Mouse (Mus musculus): ENCODE results near the gene Qsox2.

Gene Qsox2

DNA sequence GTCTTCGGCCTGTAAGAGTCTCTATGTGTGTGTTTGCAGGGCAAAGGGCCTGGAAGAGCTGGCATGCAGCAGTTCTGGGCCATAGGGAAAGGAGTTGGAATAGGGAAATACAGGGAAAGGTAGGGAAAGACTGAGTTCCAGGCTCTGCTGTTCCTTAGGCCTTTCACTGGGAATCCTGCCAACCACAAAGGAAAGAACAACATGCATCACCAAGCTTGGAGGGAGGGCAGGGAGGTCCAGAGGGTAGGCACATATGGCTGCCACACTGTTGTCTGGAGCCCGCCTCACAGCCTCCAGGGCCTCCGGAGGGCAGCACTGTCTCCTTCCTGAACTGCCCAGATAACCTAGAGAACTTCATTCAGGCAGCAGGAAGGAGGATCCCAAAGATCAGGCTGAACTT, 13.4 kb downstream of the Qsox2 start:
- DNase-seq (ENCODE audit: low read depth): no peak

DNA sequence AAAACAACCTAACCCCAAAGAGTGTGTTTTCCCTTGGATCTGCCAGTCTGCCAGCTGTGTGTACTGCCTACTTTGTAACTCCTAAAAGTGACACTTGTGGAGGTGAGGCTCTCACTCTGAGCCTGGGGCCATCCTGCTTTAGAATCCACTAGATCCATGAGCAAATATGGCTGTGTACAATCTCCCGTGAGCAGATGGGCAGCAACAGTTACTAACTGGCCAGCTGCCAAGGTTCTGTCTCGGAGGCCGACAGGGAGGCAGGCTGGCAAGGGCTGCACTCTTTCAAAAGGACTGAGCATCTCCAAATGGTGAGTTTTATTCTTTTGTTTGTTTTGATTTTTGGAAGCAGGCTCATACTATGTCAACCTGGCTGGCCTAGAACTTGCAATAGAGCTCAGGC, 22.8 kb downstream of the Qsox2 start:
- DNase-seq (ENCODE audit: low read depth): no peak

DNA sequence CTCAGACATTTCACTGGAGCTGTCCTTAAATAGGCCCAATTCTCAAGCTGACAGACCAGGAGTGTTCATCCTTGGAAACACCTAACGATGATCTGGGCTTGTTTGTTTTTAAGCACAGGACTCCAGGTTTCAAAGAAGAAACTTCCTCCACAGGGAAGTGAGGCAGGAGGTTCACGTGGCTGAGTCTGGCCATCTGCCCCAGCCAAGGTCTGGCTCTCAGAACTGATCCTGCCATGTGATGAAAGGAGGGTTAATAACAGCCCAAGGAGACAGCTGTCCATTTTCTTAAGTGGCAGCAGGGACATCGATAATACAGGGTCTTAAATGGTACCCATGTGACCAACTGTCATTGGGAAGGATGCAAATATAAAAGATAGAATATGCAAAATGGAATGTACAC, 27.8 kb downstream of the Qsox2 start:
- DNase-seq (ENCODE audit: low read depth): no peak

DNA sequence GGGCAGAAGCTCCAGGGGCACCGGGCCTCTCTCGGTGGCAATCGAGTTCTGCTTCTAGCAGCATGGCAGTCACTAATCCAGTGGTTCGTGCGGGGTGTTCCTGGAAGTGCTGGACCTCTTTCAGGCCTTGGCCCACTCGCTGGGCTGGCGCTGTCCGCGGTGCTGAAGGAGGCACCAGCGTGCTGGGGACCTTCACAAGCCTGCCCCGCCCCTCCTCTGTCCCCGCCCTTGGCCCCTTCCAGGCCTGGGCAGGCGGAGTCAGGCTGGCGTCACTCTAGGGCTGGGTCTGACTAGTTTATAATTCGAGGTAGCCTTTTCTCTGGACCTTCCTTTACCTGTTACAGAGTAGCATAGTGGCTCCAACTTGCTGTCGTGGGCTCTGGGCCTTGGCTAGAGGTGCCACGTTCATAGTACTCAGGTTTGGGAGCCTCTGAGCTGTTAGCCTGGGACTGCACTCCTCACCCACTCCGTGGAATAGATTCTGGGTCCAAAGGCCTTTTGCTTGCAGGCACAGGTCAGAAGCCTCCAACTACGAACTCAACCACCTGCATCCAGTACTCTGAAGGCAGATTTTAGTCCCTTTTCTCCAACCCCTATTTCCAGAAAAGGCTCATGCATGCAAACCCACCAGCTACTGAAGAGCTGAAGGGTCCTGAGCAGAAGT, 29.1 kb downstream of the Qsox2 start, which contains the start of gene Lhx3:
Lhx3 (minus strand) TSS at position 164 of the 664 bp plus-strand sequence.
- DNase-seq (ENCODE audit: low read depth): peak; percentile 24

DNA sequence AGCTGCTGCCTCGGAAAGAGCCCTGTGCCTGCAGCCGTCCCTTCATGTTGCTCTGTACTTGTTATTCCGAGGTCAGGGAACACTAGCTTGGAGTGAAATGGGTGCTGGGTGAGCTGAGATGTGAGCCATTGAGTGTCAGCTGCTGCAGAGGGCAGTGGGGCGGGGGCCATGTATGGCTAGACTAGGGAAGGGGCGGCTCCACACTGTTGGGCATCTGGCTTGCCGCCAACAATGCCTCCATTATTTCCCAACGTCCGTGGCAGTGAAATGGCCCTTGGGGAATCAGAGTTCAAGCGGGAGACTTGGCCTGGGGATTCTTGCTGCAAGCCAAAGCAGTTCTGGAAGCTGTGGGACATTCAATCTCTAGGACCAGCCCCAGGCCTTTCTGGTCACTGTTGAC, 29.8 kb downstream of the Qsox2 start:
- no peak for DNase-seq (ENCODE audit: low read depth)

DNA sequence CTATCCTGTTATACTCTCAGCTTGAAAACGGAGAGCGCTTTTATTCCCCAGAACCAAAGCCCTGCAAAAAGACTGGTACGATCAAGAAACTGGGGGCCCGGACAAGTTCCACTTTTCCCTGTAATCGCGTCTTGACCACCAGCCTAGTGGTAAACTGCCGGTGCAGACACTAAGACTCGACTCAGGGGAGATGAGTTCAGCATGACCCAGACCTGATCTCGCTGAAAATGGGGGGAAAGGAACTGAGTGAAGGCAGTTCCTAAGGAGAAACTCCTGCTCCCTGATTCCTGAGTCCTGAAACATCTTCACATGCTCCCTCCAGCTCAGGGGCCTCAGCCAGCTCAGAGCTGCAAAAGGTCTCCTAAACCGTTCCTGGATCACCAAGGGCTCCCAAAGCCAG, 31.6 kb downstream of the Qsox2 start:
- no peak for DNase-seq (ENCODE audit: low read depth)

DNA sequence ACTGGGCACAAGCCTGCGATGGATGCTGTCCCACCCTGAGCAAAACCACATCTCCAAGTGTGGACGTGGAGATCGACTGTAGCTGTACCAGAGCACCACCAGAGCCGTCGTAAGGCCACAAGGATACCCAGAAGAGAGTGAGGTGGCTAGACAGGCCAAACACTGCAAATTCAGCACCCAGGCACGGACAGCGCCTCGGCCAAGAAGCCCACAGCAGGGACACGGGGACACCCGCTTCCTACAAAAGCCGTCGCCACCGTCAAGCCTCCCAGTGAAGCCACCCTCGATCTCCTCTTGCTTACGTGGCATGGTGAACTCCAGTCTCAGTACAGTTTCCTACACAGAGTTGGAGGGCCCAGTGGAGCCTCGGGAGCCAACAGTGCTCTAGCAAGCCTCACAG, 32.2 kb downstream of the Qsox2 start:
- DNase-seq (ENCODE audit: low read depth): no peak

DNA sequence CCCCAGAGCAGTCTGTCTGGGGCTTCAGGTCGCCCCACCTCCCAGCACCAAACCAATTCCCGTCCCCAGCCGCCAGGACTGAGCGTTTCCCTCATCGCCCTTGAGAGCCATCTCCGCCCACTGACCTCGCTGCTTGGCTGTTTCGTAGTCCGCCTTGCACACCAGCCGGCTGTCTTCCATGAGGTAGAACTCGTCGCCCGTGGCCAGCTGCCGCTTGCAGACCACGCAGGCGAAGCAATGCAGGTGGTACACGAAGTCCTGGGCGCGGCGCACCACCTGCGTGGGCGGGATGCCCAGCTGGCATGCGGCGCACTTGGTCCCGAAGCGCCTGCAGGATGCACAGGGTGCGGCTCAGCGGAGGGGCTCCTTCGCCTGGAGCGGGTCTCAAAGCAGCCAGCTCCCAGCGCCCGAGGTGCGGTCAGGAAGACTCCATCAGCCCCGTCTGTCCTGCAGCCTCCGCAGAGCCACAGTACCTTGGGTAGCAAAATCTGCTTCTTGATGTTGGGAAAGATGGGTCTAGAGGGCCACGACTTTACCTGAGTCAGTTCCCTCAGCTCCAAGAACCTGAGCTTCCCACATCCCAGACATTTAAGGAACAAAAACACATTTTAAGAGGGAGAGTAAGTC, 34.4 kb downstream of the Qsox2 start:
- no peak for DNase-seq (ENCODE audit: low read depth)

DNA sequence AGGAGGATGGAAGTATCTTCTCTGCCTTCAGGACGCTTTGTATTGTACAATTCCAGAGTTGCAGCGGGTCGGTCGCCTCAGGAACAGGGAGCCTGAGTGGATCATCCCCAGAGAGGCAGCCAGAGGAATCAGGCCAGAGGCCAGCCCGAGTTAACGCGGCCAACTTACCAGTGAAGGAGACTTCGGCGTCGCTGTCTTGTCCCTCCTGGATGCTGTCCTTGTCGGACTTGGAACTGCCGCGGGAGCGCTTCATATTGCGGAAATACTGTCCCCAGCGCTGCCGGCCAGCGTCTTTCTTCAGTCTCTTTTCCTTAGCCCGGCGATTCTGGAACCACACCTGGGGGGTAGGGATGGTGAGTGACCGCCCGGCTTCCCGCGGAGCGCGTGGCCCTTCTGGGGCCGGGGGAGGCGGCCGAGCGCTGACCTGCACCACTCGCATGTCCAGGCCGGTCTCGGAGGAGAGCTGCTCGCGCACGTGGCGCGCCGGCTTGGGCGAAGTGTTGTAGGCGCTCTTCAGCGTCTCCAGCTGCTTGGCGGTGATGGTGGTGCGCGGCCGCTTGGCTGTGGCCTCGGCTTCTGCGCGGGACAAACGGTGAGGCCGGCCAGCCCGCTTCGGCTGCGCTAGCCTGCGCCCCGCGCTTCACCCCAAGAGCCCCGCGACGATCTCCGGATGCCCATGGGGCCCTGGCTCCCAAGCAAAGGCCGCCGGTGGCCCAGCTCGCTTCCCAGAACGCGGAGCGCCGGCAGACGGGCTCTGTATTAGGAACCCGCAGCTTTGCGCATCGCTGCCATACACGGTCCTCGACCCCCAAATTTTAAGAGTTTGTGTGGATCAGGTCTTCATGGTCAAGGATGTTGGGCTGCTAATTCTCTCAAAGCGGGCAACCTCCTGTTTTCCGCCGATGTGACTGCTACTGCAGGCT, 35.1 kb downstream of the Qsox2 start:
- DNase-seq (ENCODE audit: low read depth): no peak

DNA sequence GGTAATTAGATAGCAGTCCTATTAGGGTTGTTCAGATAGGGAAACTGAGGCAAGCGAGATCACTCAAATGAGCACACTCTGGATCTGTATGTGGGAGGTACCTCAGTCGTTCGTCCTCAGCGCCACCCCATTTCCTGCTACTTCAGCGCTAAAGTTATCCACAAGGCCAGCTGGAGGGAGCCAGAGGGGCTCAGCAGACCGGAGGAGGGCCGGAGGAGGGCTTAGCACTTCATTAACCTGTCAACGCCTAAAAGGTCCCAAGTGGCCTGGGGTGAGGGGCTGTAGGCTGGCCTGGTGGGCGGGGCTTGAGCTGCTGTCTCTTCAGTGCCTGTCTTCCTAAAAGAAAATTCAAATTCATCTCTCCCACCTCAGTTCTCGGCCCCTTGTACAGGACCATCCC, 38.8 kb downstream of the Qsox2 start:
- no peak for DNase-seq (ENCODE audit: low read depth)

DNA sequence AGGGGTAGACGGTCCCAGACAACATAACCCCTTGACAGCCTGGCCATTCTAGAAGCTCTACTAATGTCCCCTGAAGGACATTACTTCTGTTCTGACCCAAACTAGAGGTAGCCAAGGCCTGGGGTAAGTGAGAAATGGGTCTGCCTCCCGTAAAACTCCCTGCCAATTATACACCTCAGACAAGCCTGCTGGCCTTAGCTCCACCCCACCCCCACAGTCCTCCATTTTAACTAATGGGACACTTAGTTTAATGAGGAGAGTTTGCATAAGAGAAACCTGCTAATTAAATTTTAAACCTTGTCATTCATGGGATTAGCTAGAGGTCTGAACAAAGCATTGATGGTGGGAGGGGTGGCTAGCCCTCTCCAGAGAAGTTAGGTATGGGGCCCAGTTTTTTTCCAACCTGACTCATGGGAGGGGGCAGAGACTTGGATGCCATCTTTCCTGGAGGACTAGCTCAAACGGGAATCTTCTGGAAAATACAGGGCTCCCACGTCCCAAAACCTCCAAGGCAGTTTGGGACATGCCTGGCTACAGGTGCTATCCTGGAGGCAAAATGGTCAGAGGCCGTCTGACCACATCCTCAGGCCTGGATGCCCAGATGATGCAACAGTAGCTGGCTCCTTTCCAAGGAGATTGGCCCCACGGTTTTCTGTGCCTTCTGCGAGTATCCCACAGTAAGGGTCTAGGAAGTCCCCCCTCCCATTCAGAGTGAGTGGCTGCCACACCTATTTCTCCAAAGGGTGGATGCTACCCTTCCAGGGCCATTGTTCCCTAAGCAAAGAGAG, 42.6 kb downstream of the Qsox2 start:
- DNase-seq (ENCODE audit: low read depth): no peak

DNA sequence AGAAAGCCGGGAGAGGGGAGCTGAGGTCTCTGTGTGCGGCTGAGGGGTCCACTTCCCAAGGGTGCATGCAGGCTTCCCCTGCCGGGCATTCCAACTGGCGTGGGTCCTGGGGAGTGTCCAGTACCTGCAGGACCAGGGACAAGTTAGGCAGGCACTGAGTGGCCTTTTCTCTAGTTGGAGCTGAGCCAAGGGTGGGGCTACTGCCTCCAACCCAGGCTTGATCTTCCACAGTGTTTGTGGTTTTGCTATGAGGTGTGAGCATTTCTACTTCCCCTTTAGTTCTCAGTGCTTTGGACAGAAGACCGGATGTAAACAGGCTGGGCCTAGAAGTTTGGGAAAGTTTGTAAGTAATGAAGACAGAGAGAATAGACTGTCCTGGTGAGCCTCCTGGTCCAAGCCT, 48.8 kb downstream of the Qsox2 start:
- peak; percentile 9 for DNase-seq (ENCODE audit: low read depth)

DNA sequence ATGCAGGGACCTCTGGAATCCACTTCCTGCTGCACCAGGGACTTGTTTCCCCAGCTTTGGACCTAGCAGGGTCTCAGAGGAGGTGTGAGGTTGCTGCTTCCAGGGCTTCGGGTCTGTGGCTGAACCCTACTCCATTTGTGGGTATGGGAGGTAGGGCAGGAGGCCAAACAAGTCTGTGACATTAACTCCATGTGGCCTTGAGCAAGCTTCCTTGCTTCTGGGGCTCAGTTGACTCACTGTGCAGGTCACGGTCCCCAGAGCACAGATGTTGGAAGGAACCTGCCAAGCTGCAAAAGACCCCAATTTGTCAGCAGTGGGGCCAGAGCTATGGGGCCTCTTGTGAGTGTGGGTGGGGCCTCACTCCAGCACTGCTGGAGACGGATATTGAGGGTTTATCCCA, 53.0 kb downstream of the Qsox2 start:
- no peak for DNase-seq (ENCODE audit: low read depth)

DNA sequence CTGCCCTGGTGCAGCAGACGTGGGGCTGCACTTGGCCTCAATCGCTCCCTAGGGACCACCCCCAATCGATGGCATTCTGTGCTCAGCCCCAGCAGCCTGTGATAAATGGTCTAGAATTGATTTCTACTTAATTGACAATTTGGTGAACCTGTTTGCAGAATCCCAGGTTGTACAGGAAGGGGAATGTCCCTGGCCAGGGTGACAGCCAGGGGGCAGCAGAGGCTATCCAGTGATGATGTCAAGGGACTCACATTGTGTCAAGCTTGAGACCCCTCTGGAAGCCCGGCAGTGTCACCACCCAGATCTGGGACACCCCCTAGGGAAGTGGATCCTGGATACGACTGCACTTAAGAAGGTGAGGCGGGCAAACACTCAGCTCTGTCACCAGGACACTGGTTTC, 54.7 kb downstream of the Qsox2 start:
- peak; percentile 22 for DNase-seq (ENCODE audit: low read depth)

DNA sequence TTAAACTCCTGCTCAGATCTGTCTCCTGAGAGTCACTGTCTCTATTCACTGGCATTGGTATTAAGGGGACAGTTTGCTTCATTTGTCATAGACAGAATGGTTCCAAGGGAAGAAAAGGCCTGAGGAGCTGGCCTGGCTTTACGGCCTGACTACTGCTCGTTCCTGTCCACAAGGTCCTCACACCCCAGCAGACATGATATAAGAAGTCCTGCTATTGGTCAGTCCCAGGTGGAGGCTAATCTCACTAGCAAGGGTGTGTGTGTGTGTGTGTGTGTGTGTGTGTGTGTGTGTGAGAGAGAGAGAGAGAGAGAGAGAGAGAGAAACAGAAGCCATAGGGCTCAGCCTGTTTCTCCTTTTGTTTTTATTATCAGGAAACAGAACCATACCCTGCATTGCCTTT, 60.1 kb downstream of the Qsox2 start:
- DNase-seq (ENCODE audit: low read depth): no peak

DNA sequence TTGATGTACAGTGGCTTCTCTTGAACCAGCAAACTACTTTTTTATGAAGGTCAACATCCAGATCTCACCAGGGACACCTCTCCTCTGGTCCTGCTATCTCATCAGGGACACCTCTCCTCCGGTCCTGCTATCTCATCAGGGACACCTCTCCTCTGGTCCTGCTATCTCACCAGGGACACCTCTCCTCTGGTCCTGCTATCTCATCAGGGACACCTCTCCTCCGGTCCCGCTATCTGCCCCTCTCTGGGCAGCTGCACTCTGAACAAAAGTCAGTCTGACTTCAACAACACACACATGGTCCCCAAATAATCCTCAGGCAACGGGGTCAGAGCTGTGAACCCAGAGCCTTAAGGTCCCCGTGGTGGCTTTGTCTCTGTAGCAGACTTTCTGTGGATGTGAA, 60.6 kb downstream of the Qsox2 start:
- no peak for DNase-seq (ENCODE audit: low read depth)

DNA sequence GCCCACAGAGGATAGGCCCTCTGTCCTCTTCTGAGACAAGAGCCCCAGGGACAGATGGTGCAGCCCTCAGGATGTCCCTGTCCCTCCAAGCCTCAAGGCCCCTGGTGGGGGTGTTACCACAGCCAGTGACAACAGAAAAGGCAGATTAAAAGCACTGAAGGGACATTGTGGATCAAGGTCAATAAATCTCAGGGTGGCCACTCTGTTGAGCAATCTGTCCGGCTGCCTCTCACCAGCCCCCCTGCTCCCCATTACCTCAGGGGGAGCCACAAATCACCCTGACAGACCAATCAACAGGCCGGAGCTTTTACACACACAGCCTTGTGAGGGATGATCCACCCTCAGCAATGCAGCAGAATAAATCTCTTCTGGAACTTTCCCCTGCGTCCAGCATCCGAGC, 62.1 kb downstream of the Qsox2 start:
- no peak for DNase-seq (ENCODE audit: low read depth)

DNA sequence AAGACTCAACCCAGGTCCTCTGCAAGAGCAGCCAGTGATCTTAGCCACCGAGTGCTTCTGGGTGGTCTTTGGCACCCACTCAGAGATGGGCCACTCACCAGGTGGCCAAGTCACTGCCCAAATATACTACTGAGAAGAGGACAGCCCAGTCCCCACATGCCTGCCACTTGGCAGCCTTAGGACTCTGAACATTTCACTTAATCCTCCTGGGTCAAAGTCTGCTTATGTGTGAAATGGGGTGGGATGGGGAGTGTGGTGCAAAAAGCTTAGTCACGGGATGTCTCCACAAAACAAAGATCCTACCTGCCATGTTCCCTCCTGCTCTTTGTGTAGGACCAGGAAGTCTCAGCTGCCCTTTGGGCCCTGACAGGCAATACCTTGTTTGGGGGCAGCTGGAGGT, 65.2 kb downstream of the Qsox2 start:
- DNase-seq (ENCODE audit: low read depth): no peak

DNA sequence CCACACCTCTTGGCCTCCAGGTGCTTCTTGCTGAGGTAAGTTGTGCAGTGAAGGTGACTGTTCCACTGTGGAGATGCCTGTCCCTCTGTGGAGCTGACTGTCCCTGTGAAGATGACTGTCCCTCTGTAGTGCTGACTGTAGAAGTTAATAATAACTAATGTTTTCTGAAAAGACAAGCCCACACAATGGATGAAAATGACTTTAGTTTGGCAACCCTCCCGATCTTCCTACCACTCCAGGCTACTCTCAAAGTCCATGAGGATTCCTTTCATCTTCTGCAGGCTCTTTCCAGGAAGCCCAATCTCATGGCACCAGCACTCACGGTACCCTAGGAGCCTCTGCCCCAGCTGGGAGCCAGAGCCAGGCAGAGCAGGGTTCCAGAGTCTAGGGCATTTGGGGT, 66.9 kb downstream of the Qsox2 start:
- DNase-seq (ENCODE audit: low read depth): no peak

DNA sequence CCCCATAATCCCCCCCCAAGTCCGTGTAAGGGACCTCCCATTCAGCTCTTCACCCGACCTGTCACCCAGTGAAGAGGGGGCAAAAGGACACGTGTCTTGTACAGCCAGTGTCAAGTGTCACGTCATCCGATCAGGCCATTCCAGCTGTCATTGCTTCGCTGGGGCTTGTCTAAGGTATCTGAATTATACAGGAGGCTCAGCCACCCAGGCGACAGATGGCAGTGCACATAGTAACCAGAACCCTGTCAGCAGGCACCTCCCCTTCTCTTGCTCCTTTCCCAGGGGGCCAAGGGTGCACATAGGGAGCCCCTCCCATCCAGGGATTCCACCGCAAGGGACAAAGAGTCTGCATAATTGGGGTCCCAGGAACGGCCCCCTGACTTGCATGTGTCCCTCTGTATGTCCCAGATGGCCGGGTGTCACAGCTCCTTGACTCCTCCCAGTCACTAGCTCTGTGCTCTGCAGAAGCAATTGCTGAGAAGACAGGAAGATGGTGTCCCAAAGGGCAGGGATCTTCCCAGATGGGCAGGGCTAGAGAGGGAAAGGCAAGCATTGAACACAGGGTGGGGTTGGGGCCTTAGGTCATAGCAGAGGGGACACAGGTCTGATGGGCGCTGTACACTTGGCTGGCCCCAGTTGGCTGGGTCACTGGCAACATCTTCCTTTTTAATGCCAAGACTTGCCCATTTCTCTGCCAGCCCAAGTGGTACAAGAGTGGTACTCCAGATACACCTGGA, 68.3 kb downstream of the Qsox2 start:
- DNase-seq (ENCODE audit: low read depth): no peak

DNA sequence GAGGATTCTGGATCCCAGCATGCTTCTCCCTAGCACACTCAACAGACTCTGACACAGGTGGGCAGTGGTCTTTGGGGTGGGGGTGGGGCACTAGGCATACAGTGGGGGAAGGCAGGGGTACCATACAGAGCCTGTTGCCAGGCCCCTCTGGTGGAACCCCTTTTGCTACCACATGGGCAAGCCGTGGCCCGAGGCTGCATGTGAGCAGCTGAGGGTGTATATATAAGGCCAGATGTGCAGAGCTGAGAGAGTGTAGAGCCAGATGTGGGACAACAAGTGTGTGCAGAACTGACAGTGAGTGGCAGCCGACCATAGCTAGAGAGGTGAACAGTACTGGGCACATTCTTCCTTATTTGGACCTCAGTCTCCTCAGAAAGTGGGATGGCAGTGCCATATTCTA, 70.4 kb downstream of the Qsox2 start:
- DNase-seq (ENCODE audit: low read depth): no peak
